Mouse (Mus musculus): ENCODE results near the gene Ankrd44.

Gene Ankrd44

DNA sequence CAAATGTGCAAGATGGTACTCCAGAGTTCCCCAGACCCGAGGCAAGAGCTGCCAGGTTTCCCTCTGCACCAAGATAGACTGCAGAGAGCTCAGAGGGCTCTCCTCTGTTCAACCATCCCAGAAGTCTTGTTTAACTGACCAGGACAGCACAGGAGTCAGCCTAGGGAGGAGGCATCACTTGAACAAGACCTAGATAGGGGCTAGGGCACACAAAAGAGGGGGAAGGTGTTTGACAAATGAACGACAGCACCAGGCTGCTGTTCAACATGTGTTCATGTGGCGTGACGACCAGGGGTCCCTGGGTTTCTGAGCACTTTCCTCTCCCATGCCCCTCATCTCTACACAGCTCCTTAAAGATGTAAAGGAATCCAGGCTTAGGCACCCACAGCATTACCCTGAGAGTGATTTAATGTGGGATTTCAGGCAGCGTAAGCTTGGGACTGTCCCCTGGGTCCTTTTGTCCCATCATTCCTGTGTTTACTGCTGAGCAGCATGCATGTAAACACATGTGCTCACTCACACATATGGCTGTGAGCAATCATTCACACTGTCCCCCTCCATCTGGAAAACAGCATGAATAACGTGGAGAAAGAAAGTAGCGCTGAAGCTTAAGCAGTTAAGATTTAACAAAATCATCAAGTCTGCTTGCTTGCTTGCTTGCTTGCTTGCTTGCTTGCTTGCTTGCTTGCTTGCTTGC is 83.3 kb downstream of the Ankrd44 start:
- DNase-seq = no peak

DNA sequence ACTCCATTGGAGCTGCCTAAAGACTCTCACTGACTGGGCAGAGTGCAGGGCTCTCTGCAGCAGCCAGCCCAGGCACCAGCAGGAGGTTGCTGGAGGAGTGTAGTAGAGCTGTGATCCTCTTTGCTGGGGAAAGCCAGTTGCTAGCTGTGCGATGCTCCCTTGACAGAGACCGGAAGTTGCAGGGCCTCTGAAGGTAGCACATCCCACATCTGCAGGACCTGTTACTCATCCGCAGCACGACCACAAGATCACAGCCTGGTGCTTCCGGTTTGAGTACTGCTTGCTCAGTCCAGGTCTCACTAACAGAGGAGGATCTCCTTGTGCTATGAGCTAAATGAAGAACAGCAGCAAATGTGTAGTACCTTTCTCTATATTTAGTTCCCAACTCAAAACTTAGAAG is 84.4 kb downstream of the Ankrd44 start:
- peak; percentile 40 for DNase-seq

DNA sequence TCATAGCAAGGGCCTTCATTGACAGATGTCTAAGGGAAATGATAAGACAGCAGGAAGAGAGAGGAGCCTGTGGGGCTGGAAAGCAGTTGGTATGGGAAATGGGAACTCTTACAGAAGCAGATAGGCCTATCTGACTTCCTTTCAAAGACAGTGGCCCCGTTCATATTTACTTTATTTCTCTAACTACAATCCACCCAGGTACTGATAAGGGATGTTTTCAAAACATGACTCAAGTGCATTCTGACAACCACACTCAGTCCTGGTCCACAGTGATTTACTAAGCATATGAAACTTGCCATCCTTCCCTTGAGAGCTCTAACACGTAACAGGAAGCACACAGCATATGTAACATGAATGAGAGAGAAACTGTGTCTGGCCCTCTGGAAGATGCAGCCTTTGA is 86.1 kb downstream of the Ankrd44 start:
- DNase-seq = no peak

DNA sequence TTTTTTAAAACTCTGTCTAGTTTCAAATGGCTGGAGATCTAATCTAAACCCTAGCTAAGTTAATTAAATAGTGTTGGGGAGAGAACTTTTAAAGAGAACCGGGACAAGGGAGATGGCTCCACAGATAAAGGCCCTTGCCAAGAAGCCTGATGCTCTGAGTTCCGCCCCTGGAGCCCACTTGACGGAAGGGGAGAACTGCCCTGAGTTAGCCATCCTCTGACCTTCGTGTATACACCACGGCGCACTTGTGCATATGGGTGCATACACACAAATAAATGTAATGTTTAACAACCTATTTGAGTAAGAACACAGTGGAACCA is 87.7 kb downstream of the Ankrd44 start:
- no peak for DNase-seq

DNA sequence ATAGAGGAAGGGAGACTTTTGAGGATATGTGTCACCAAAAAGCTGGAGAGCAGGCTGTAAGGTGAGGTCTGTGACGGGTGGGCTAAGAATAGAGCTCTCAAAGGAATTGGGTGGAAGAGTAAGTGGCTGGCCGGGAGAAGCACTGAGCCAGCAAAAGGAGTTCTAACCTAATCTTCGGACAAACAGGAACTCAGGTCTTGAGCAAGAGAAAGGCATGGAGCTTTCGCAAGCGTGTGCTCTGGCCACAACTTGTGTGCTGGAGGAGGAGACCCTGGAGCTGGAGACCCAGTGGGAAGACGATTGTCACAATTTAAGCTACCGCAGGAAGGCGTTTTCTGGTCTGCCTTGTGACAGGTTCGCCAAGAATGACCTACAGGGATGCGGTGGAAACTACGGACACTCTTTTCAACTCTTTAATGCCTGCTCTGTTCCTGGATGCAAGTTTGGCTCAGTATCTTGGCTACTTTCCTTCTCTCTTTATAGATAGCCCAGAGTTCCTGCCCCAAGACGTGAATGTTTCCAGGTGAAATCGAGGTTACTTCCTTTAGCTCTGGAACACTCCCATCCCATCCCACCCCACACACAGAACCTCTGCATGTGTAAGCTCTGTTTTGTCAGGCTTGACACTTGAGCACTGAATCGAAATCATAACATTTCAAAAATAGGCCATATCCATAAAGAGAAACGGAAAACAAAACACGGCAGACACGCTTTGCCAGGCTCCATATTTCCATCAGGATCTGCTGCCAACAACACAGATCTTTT is 88.3 kb downstream of the Ankrd44 start:
- DNase-seq = peak; percentile 7

DNA sequence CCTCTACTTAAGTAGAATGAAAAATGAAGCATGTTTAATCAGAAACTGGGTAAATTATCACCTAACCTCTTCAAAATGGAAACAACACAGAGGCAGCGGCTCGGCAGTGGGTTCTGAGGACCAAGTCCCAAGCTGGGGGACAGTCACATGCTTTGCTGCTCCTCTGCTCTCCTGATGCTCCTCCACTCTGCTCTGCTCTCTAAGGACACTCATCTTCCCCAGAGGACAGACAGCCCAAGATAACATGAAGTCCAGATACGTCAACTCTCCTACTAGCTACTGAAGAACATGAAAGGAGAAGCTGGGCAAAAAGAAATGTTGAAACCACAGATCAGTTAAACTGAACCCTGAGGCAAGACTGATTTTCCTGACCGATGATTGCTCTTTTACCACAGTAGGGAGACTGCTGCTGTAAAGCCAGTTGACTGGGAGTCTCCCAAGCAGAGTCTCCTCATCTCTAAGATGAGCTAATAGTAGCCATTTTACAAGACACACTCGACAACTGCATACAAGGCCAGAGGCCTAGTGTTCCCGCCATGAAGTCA is 90.5 kb downstream of the Ankrd44 start:
- DNase-seq = no peak

DNA sequence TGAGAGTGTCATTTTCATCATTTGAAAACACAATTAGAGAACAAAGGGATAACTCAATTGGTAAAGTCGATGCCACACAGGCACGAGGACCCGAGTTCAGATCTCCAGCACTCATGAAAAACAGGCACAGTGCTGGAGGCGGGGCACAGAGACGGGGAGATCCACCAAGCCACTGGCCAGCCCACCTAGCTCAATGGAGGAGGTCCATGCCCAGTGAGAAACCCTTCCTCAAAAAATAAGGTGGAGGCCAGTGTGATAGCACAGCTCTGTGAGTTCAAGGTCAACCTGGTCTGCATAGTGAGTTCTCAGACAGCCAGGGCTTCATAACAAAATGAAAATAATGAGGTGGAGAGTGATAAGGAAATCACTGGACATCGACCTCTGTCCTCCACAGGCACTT is 93.0 kb downstream of the Ankrd44 start:
- no peak for DNase-seq

DNA sequence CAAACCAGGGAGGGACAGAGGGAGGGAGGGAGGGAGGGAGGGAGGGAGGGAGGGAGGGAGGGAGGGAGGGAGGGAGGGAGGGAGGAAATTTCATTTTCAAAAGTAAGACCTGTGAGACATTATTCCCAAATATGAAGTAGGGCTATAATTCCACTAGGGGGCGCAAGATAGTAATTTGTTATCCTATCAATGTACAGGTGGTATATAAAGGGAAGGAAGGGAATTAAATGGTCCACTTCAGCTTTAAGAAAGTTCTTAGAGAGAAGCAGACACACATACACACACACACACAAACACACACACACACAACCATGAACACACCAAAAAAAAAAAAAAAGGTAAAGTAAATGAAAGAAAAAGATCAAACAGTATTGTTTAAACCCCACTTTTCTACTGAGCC is 93.4 kb downstream of the Ankrd44 start:
- no peak for DNase-seq

DNA sequence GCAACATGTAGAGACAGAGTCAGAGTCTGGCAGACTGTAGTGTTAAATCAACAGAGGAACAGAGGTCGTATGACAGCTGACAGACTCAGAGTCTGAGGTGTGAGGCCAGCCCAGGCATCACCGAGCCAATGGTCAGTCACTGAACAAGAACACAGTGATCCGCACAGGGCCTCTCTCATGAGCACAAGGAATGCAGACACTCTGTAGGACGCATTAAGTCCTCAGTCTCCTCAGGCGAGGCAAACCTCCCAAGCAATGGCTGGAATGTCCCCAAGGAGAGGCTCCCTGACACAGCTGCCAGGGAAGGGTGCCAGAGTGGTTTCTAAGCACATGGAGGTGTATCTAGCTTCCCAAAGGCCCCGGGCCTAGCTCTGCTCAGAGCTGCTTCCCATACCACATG is 96.0 kb downstream of the Ankrd44 start:
- DNase-seq = no peak

DNA sequence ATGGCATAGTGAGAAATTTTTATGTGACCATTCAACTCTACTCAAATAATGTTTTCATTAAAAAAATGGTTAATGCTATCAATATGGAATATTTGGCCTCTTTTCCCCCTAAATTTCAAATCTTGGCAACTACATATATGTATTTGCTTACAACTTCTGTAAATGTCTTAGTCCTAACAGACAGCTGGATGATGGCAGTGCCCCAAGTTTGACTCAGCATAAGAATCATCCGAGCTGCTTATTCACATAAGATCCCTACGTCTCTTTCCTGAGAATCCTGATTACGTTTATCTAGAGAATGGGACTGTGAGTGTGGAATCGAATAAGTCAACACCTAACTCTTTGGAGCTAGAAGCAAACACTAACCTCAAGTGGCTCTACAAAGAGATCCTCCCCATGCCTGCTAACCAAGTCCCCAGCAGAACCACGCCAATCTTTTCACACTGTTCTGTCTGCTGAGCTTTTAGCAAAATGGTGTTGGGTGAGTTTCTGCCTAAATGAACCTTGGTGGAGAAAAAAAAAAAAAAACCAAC is 96.4 kb downstream of the Ankrd44 start:
- no peak for DNase-seq

DNA sequence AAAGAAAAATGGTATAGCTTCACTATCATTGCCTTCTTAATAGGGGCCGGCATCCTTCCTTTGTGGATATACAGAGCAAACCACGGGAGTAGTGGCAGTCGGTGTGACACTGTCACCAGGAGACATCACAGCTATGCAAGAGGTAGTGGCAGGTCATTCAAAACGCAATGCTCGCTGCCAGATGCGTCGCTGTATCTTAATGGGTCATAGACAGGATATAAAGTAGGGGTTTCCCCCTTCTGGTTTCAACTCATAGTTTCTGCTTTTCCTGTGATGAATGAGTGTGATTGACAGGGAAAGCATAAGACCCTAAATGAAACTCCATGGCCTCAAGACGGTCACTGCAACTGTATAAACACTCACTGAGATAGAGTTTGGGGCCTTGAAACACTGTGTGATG is 98.4 kb downstream of the Ankrd44 start:
- DNase-seq = no peak

DNA sequence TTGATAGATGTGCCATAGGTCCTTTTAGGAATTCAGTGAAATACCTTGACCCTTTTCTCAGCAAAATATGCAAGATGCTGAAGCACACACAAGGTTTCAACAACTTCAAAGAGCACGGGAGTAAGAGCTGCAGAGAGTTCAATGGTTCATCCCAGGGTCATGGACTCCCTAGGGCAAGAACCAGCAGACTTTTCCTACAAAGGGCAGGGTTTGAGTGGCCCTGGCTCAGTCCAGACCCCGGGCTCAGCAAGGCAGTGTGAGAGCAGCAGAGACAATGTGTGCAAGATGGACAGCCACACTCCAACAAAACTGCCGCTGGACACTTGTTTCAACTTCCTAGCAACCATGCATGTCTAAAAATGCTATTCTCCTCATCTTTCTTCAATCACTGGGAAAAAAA is 98.8 kb downstream of the Ankrd44 start:
- DNase-seq = no peak

DNA sequence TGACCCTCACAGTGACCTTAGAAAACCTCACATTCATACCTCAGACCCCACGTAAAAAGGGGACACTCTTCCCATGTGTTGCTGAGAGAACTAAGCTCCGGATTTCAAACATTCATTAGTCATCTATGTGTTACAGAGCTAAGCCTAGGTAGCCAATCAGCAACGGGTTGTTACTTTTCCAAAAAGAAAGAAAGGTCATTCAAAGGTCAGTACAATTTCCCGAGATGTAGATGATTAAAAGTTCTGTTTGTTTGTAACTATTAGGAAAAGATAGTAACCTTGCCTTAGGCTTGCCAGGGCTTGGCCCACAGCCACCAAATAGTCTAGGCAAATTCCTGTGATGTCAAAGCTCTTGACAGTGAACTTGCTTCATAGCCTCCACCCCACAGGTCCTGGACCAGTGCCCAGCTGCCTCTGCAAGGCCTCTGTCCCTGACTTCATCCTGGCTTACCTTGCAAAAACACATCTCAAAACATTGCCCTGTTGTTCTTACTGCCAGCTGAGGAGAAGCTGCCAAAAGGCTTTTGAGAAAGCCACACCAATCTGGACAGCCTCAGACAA is 99.7 kb downstream of the Ankrd44 start:
- DNase-seq = peak; percentile 43

DNA sequence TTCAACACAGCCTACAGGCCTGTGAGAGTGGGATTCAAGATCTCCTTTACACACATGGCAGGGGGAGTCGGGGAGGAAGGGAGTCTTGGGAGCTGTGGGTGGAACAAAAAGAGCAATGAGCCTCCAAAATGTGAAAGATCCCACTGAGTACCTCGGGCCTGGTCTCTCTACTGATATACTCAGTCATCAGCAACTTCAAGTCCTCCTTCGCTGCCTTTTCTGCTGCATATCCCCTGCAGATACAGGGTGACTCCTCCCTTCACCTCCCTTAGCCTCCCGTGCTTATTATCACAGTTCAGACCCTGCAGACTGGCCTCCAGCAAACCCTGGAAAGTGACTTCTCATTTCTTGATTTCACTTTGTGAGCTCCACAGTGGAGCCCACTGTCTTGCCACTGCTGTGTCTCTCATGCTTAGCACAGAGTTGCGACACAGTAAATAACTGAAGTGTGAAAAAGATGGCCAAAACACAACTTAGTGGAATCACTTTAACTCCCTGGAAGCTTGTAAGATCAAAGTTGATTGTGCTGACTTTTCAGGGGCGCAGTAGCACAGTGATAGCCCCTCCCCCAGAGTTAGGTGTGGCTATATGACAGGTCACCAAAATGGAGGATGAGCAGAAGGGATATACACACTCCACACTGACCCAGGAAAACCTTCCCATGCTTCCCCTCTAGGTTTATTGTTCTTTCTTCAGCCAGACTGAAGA is 100.3 kb downstream of the Ankrd44 start:
- DNase-seq = no peak

DNA sequence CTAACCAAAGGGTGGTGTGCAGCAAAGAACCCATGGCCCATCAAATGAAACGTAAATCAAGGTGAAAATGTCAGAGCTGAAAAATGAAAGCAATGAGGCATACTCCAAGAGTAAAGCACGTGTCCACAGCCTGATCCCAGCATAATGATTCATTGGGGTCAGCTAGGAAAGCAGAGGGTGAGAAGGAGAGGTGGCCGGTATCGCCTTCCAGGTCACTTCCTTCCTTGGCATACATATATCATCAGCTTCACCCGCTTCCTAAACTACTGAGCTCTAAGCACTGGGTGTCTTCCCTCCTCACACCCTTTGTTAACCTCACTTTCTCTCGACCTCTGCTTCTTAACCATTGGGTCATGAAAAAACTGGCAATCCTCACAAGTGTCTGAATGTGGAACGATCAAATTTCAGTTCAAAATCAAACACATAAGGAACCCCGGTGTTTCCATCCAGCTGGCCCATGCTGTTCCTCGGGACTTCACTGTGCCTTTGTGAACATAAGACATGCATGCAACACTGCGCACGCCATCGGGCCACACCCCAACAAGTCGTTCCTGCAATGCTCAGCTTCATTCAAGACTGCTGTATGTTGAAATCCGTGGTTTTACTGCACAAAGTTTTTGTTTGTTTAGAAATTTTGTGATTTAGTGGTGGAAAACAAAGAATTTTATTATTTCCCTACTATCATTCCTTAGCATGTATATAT is 101.9 kb downstream of the Ankrd44 start:
- DNase-seq = no peak

DNA sequence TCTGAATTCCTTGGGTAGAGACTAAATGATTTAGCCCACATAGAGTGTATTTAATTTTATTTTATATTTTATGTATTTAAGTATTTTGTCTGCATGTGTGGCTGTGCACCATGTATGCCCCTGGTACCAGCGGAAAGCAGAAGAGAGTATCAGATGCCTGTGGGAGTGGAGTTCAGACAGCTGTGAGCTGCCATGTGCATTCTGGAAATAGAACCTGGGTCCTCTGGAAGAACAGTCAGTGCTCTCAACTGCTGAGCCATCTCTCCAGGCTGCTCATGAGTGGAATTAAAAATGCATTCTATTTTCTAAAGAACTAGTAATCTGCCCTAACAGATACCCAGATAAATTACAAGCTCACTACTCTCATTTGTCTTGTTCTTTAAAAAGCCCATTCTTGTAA is 104.4 kb downstream of the Ankrd44 start:
- no peak for DNase-seq

DNA sequence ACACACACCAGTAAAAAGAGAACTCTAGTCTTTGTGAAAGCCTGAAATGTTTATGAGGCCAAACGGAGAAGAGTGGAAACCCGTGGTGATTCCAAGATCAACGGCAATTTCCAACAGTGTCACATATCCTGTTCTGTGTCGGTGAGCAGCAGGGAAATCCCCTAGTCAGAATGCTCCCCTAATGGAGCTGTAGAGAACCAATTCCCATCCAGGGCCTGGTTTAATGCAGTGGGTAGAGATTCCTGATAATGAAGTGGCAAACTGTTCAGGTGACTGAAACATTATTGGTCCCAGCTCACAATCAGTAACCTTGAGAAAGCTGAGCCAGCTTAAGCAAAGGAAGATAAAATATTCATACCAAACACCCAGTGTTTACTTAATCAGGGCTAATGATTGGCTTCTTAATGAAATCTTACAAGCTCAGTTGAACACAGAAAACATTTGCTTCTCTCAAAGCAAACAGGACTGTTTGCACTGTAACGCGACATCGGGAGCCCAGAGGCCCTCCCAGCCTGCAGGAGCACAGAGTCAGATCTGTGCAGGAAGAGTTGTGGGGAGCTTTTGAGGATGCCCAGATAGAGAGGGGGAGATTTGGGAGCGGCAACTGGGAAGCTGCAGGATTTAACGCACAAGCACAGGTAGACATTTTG is 110.9 kb downstream of the Ankrd44 start:
- no peak for DNase-seq

DNA sequence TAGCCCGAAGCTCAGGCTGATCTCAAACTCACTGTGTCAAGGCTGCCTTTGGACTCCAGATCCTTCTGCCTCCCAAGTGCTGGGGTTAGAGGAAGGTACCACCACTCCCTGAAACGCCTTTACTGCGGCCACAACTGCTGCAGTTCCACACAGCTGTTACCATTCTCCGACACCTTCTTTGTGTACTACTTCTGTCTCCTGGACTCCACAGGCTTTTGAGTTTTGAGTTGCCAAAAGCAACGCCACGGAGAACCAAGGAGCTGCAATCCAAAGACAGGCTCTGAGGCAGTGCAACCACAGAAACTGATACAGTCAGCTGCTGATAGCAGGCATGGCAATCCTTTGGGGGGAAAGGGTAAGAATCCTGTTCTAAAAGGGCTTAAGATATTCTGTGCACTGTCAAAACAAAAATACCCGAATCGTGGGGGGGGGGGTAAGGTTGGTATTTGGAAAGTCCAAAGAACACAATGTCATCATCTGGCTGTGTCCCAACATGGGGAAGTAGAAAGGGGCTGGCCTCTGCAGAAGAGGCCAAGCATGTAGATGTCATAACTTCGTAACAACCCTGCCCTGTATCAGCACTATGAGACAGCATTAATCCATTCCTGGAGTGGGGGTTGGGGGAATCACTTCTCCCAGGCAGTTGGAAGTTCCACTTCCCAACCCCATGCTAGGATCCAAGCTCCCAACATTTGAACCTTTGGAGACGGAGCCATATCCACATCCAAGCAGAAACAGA is 116.2 kb downstream of the Ankrd44 start:
- DNase-seq = no peak

DNA sequence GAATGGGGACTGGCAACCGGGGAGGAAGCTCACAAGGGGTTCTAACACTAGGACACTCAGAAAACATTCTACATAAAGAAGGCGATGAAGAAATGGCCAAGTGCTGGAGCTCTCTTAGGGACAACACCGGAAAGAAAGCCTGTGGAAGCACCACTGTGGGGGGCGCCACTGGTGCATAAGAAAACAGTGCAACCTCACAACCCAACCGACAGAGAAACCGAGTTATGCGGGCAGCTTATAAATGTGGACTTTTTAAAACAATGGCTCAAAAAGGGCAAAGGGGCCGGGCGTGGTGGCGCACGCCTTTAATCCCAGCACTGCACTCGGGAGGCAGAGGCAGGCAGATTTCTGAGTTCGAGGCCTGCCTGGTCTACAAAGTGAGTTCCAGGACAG is 117.1 kb downstream of the Ankrd44 start:
- DNase-seq = no peak

DNA sequence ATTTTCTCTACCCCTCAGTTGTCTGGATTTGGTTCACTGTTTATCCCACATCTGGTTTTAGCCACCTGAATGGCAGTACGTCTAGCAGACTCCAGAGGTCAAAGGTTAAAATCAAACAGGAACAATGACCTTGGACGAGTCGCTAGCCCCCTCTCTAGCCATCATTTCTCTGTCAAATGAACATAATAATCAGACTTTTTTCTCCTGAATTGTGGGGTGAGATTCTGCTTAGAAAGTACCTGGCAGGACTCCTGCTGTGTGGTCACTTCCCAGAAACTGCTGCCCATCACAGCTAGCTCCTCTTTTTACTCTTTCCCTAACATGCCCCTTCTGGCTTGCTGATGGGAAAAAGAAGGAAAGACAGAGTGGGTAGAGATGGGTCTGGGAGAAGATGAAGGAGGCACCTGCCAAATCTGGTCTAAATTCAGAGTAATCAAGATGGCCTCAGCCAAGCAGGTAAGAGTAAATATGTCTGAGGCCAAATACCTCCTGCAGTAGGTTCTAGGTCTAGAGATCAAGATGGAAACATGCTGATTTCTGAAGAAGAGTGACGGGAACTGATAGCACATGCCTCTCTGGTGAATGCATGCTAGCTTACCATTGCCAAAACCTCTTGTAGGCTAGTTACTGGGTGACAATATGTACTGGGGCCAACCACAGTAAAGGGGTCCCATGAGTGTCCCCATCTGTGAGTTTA is 117.6 kb downstream of the Ankrd44 start:
- DNase-seq = no peak

DNA sequence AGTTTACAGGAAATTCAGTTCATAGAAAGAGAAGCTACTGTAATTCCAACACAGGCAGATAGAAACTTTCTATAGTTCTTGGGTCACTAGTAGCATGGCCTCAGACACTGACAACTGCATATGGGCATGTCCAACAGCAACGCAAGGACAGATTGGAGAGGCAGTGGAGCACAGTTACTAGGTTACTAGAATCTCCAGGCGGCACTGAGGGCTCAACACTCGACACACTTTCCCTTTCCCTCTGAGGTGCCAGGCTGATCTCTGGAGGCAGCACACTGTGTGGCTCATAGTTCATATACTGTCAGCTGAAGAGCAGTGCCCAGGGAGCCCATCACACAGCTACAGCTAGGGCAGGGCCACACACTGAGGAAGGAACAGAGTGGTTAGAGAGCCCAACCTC is 118.4 kb downstream of the Ankrd44 start:
- no peak for DNase-seq

All from liver (tissue).